Comparison of ENCODE assay signal across 30 mouse cellular contexts in genomic region chr12:35286974-35287553, GRCm38 (mm10).
DNase-seq lines count a peak whose midpoint lies in the region; ATAC-seq and TF ChIP-seq lines count a peak whose summit lies in the region.
"Had no signal": no experiment of that assay in that cellular context is flagged by ENCODE, and none has a peak within 500 bp of the region (broad histone marks: within the 10 kb centered on the region; RNA-seq: fewer than 3 reads in every experiment).

No protein-coding gene starts in this region.

- no peak for TF ChIP-seq EP300 in stomach, postnatal 0 days (optimal IDR thresholded peaks at IDR 0.05)

- H3K9ac ChIP-seq in liver, adult 2 months (ENCODE audit: low read depth, low read length): no peak overlapping the region
- no peak overlapping the region for H3K9ac ChIP-seq in stomach, embryonic 16.5 days (ENCODE audit: low read length)
- no peak overlapping the region for H3K9ac ChIP-seq in stomach, postnatal 0 days (ENCODE audit: low read length)
- H3K9ac ChIP-seq: embryonic facial prominence, embryonic 12.5 days; forebrain, embryonic 15.5 days; hindbrain, embryonic 12.5 days; liver, embryonic 14.5 days; lung, embryonic 15.5 days had no signal

- H3K79me2 ChIP-seq in liver, adult 2 months (ENCODE audit: control insufficient read depth, insufficient read depth, low read length): no peaks in the 10 kb centered on the region

- H3K27me3 ChIP-seq in liver, adult 2 months (ENCODE audit: control insufficient read depth, insufficient read depth, low read length): no peaks in the 10 kb centered on the region
- H3K27me3 ChIP-seq in stomach, embryonic 16.5 days (ENCODE audit: control insufficient read depth, insufficient read depth, low read length): no peaks in the 10 kb centered on the region
- H3K27me3 ChIP-seq in stomach, postnatal 0 days (ENCODE audit: control insufficient read depth, insufficient read depth, low read length): no peaks in the 10 kb centered on the region
- H3K27me3 ChIP-seq: embryonic facial prominence, embryonic 12.5 days; forebrain, embryonic 15.5 days; hindbrain, embryonic 12.5 days; lung, embryonic 15.5 days had no signal

- no peak for TF ChIP-seq CTCF in liver, adult 2 months (IDR thresholded peaks at IDR 0.05; ENCODE audit: low read depth, low read length)
- no peak for TF ChIP-seq CTCF in stomach, postnatal 0 days (IDR thresholded peaks at IDR 0.05; ENCODE audit: low read depth)

- H3K4me3 ChIP-seq in liver, adult 2 months (ENCODE audit: insufficient read depth, low read depth, low read length): no peak overlapping the region
- H3K4me3 ChIP-seq in stomach, embryonic 16.5 days (replicated peaks; ENCODE audit: low read length): no peak overlapping the region
- no peak overlapping the region for H3K4me3 ChIP-seq in stomach, postnatal 0 days (ENCODE audit: low read depth, low read length)
- H3K4me3 ChIP-seq: embryonic facial prominence, embryonic 12.5 days; forebrain, embryonic 10.5 days; forebrain, embryonic 15.5 days; gastrocnemius, adult 2 months; hindbrain, embryonic 12.5 days; lung, embryonic 15.5 days had no signal

- ATAC-seq in stomach, embryonic 16.5 days (ENCODE audit: insufficient read depth, low FRiP score): no peak
- no peak for ATAC-seq in stomach, postnatal 0 days (ENCODE audit: low FRiP score, low TSS enrichment)
- ATAC-seq: CD4-positive, CD25-positive, alpha-beta regulatory T cell, adult 4 months; forebrain, embryonic 15.5 days; hindbrain, postnatal 0 days; intestine, embryonic 16.5 days; midbrain, embryonic 16.5 days had no signal

- TF ChIP-seq POLR2A in liver, adult 2 months (IDR thresholded peaks at IDR 0.05; ENCODE audit: extremely low read depth, insufficient read depth, low read length): no peak

- DNase-seq in liver, adult 2 months (ENCODE audit: extremely low read depth, low read depth, low spot score): no peak
- no peak for DNase-seq in liver
- no peak for DNase-seq in stomach, postnatal 0 days (ENCODE audit: low spot score)
- DNase-seq in hindlimb bud, embryonic 11.5 days (ENCODE audit: extremely low spot score, low read depth, low spot score): peak; percentile 50
- no peak for DNase-seq in layer of hippocampus, adult 9-10 months (ENCODE audit: low spot score)
- no peak for DNase-seq in layer of hippocampus, adult 9-11 months
- DNase-seq: adrenal gland, postnatal 25 days; cerebellum, adult 11-12 months; cerebellum, postnatal 10 days; gastrocnemius, adult 2 months; gastrocnemius, postnatal 36 days; kidney, adult 9 months; kidney, postnatal 25 days; left cerebral cortex, postnatal 4 days; right cerebral cortex, adult 18-20 months; right cerebral cortex, postnatal 4 days; thymus, postnatal 4 days had no signal

- no peaks in the 10 kb centered on the region for H3K36me3 ChIP-seq in liver, adult 2 months (ENCODE audit: control insufficient read depth, insufficient read depth, low read length)
- H3K36me3 ChIP-seq in stomach, embryonic 16.5 days (ENCODE audit: control insufficient read depth, insufficient read depth, low read length): no peaks in the 10 kb centered on the region
- no peaks in the 10 kb centered on the region for H3K36me3 ChIP-seq in stomach, postnatal 0 days (ENCODE audit: control insufficient read depth, insufficient read depth, low read length)
- H3K36me3 ChIP-seq: embryonic facial prominence, embryonic 12.5 days; forebrain, embryonic 10.5 days; forebrain, embryonic 15.5 days; hindbrain, embryonic 12.5 days; lung, embryonic 15.5 days had no signal

- no peaks in the 10 kb centered on the region for H3K9me3 ChIP-seq in stomach, embryonic 16.5 days (replicated peaks; ENCODE audit: control insufficient read depth, low read length)
- no peaks in the 10 kb centered on the region for H3K9me3 ChIP-seq in stomach, postnatal 0 days (ENCODE audit: control insufficient read depth, low read length)
- H3K9me3 ChIP-seq: embryonic facial prominence, embryonic 12.5 days; forebrain, embryonic 10.5 days; forebrain, embryonic 15.5 days; hindbrain, embryonic 12.5 days; lung, embryonic 15.5 days had no signal

- H3K27ac ChIP-seq in liver, adult 2 months (replicated peaks; ENCODE audit: insufficient read depth, low read depth, low read length): peak overlapping the region; percentile 33; the same call in 1 of the 2 replicates
- H3K27ac ChIP-seq in stomach, embryonic 16.5 days (ENCODE audit: low read length): peak overlapping the region; percentile 7; the same call in 1 of the 2 replicates
- no peak overlapping the region for H3K27ac ChIP-seq in stomach, postnatal 0 days (replicated peaks)
- H3K27ac ChIP-seq: embryonic facial prominence, embryonic 12.5 days; forebrain, embryonic 10.5 days; forebrain, embryonic 15.5 days; gastrocnemius, adult 2 months; hindbrain, embryonic 12.5 days; hindbrain, postnatal 0 days; liver, embryonic 14.5 days; lung, embryonic 15.5 days had no signal

- peaks cover 19% of the 10 kb centered on the region; the same call in 1 of the 2 replicates for H3K4me1 ChIP-seq in liver, adult 2 months (ENCODE audit: control insufficient read depth, insufficient read depth, low read length)
- H3K4me1 ChIP-seq in stomach, embryonic 16.5 days (ENCODE audit: control insufficient read depth, insufficient read depth, low read length): no peaks in the 10 kb centered on the region; the same call in 1 of the 2 replicates
- H3K4me1 ChIP-seq in stomach, postnatal 0 days (replicated peaks; ENCODE audit: control insufficient read depth, insufficient read depth): no peaks in the 10 kb centered on the region
- H3K4me1 ChIP-seq: forebrain, embryonic 10.5 days; forebrain, embryonic 15.5 days; hindbrain, embryonic 12.5 days had no signal

- WGBS in liver, adult 2 months: 89% methylated on average over 3 of the region's 3 CpGs
- WGBS in stomach, embryonic 16.5 days: 59% methylated on average over 3 of the region's 3 CpGs
- 63% methylated on average over 3 of the region's 3 CpGs for WGBS in stomach, postnatal 0 days

- H3K4me2 ChIP-seq in stomach, embryonic 16.5 days (ENCODE audit: low read depth, low read length): no peak overlapping the region
- H3K4me2 ChIP-seq in stomach, postnatal 0 days (replicated peaks; ENCODE audit: low read depth): no peak overlapping the region
- H3K4me2 ChIP-seq: embryonic facial prominence, embryonic 12.5 days; forebrain, embryonic 15.5 days; heart, embryonic 11.5 days; hindbrain, embryonic 12.5 days; lung, embryonic 15.5 days; midbrain, embryonic 11.5 days had no signal
